Mouse (Mus musculus): Measurements from ENCODE around the gene Ptch2. TPM values are rescaled to one million over a fixed set of nuclear protein-coding genes. Genes with fewer than 3 reads are reported as not detected.

Gene Ptch2
- total and polyA plus RNA-seq, 3 experiments: 0.33 TPM; not detected in 2

DNA sequence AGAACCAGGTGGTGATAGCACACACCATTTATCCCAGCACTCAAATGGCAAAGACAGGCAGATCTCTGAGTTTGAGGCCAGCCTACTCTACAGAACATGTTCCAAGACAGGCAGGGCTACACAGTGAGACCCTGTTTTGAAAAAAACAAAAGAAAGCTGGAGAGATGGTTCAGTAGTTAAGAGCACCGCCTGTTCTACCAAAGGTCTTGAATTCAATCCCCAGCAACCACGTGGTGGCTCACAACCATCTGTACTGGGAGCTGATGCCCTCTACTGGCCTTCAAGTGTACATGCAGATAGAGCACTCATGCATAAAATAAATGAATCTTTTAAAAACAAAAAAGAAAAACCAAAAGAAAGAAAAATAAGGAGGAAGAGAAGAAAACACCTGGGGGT lies 43.3 kb downstream of the Ptch2 start (continued):
- TF ChIP-seq RAD21 (IDR thresholded peaks at IDR 0.05; ENCODE audit: low read depth, low read length) (peak; percentile 79), POLR2AphosphoS2 (IDR thresholded peaks at IDR 0.05; ENCODE audit: low read length) (no peak), POLR2A (IDR thresholded peaks at IDR 0.05; ENCODE audit: control insufficient read depth in 1 of 2, insufficient read depth in 1 of 2, low read depth in 1 of 2, low read length in 2 of 2, poor library complexity in 1 of 2) (peak in 1 of 2 experiments; percentile 51; a peak in 1 of 4 replicates)

DNA sequence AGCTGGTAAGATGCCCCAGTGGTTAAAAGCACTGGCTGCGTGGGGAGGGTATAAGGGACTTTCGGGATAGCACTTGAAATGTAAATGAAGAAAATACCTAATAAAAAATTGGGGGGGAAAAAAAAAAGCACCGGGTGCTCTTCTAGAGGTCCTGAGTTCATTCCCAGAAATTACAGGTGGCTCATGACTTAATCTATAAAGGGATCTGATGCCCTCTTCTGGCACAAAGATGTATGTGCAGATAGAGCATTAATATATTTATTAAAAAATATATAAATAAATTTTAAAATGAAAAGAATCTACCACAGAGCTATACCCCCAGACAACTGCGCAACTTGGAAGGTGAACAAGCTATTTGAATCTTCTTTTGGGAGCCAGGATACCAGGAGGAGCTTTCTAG lies 44.7 kb downstream of the Ptch2 start:
- no peaks in the 10 kb centered on the region for H3K27me3 ChIP-seq (ENCODE audit: control insufficient read depth in 1 of 2, insufficient read depth in 2 of 2, low read length in 2 of 2)
- H3K36me3 ChIP-seq (ENCODE audit: control insufficient read depth in 1 of 2, insufficient read depth in 2 of 2, low read length in 2 of 2): peaks cover 0 to 4% of the 10 kb centered on the region in 2 experiments; a peak in 2 of 4 replicates
- H3K9ac ChIP-seq (ENCODE audit: control insufficient read depth, low read depth, low read length, poor library complexity, severe bottlenecking): no peak overlapping the region
- no peaks in the 10 kb centered on the region; the same call in 1 of the 2 replicates for H3K79me2 ChIP-seq (ENCODE audit: control insufficient read depth, insufficient read depth, low read length, poor library complexity)
- peaks cover 5 to 13% of the 10 kb centered on the region in 2 experiments for H3K4me1 ChIP-seq (ENCODE audit: control insufficient read depth in 1 of 2, insufficient read depth in 2 of 2, low read length in 2 of 2)
- no peak overlapping the region for H3K4me3 ChIP-seq (ENCODE audit: control insufficient read depth in 1 of 2, insufficient read depth in 1 of 2, low read depth in 2 of 2, low read length in 2 of 2)
- no peaks in the 10 kb centered on the region for H3K9me3 ChIP-seq (replicated peaks; ENCODE audit: insufficient read depth, low read length)
- DNase-seq (ENCODE audit: low read depth, low spot score): peak; percentile 44
- no peak overlapping the region for H3K27ac ChIP-seq (ENCODE audit: control insufficient read depth, low read depth, low read length)
- TF ChIP-seq ZKSCAN1 (IDR thresholded peaks at IDR 0.05; ENCODE audit: low read depth, low read length): no peak
- TF ChIP-seq SIN3A (IDR thresholded peaks at IDR 0.05; ENCODE audit: low read length): no peak
- no peak for TF ChIP-seq MYB (IDR thresholded peaks at IDR 0.05; ENCODE audit: low read depth, low read length)
- TF ChIP-seq POLR2AphosphoS5 (IDR thresholded peaks at IDR 0.05; ENCODE audit: borderline replicate concordance, low read depth, low read length): no peak
- TF ChIP-seq TAL1 (IDR thresholded peaks at IDR 0.05; ENCODE audit: low read length): no peak
- TF ChIP-seq MEF2A (IDR thresholded peaks at IDR 0.05; ENCODE audit: extremely low read depth, insufficient replicate concordance, low read depth, low read length, poor library complexity, severe bottlenecking): no peak
- TF ChIP-seq USF2 (IDR thresholded peaks at IDR 0.05; ENCODE audit: borderline replicate concordance in 1 of 2, insufficient read depth in 1 of 2, low read depth in 1 of 2, low read length in 2 of 2): no peak
- TF ChIP-seq ZC3H11A (IDR thresholded peaks at IDR 0.05; ENCODE audit: low read depth, low read length): peak; percentile 28
- TF ChIP-seq RCOR1 (IDR thresholded peaks at IDR 0.05; ENCODE audit: low read depth, low read length): no peak
- TF ChIP-seq SMC3 (IDR thresholded peaks at IDR 0.05; ENCODE audit: low read depth, low read length): peak; percentile 35; the same call in 1 of the 2 replicates
- no peak for TF ChIP-seq ZMIZ1 (IDR thresholded peaks at IDR 0.05; ENCODE audit: low read depth, low read length)
- no peak for TF ChIP-seq POLR2AphosphoS2 (IDR thresholded peaks at IDR 0.05; ENCODE audit: low read length)
- TF ChIP-seq EP300 (IDR thresholded peaks at IDR 0.05; ENCODE audit: low read depth in 1 of 2, low read length in 2 of 2): no peak
- TF ChIP-seq UBTF (IDR thresholded peaks at IDR 0.05; ENCODE audit: borderline replicate concordance, insufficient read depth, low read depth, low read length): no peak
- TF ChIP-seq HCFC1 (IDR thresholded peaks at IDR 0.05; ENCODE audit: low read depth, low read length): no peak
- TF ChIP-seq GATA1 (IDR thresholded peaks at IDR 0.05; ENCODE audit: low read depth, low read length): no peak
- TF ChIP-seq MXI1 (IDR thresholded peaks at IDR 0.05; ENCODE audit: low read depth, low read length): no peak
- TF ChIP-seq ELF1 (IDR thresholded peaks at IDR 0.05; ENCODE audit: low read depth, low read length): no peak
- no peak for TF ChIP-seq MAX (IDR thresholded peaks at IDR 0.05; ENCODE audit: low read length)
- no peak for TF ChIP-seq ETS1 (IDR thresholded peaks at IDR 0.05; ENCODE audit: low read depth, low read length)
- no peak for TF ChIP-seq USF1 (IDR thresholded peaks at IDR 0.05; ENCODE audit: low read depth, low read length)
- TF ChIP-seq CTCF (IDR thresholded peaks at IDR 0.05 in 2 of 3, conservative IDR thresholded peaks at IDR 0.05 in 1 of 3; ENCODE audit: control insufficient read depth in 1 of 3, insufficient read depth in 1 of 3, low read depth in 2 of 3, low read length in 3 of 3, poor library complexity in 1 of 3, severe bottlenecking in 1 of 3): peak in 2 of 3 experiments; percentile 5 to 52; a peak in 3 of 6 replicates
- no peak for TF ChIP-seq NRF1 (IDR thresholded peaks at IDR 0.05; ENCODE audit: insufficient read depth, low read depth, low read length, poor library complexity, severe bottlenecking)
- no peak for TF ChIP-seq E2F4 (IDR thresholded peaks at IDR 0.05; ENCODE audit: borderline replicate concordance, low read depth, low read length)
- no peak for TF ChIP-seq TCF12 (IDR thresholded peaks at IDR 0.05; ENCODE audit: low read depth, low read length)
- no peak for TF ChIP-seq CHD1 (IDR thresholded peaks at IDR 0.05; ENCODE audit: low read depth, low read length)
- no peak for TF ChIP-seq POLR2A (IDR thresholded peaks at IDR 0.05; ENCODE audit: control insufficient read depth in 1 of 2, insufficient read depth in 1 of 2, low read depth in 1 of 2, low read length in 2 of 2, poor library complexity in 1 of 2)
- TF ChIP-seq NELFE (IDR thresholded peaks at IDR 0.05; ENCODE audit: low read depth, low read length): no peak
- TF ChIP-seq KAT2A (conservative IDR thresholded peaks at IDR 0.05; ENCODE audit: low read depth, low read length): no peak
- TF ChIP-seq JUND (IDR thresholded peaks at IDR 0.05; ENCODE audit: low read depth, low read length): no peak
- TF ChIP-seq MAZ (IDR thresholded peaks at IDR 0.05; ENCODE audit: low read depth, low read length): no peak
- peak; percentile 64 for TF ChIP-seq RAD21 (IDR thresholded peaks at IDR 0.05; ENCODE audit: low read depth, low read length)
- no peak for TF ChIP-seq MAFK (IDR thresholded peaks at IDR 0.05; ENCODE audit: borderline replicate concordance, low read depth, low read length)
- TF ChIP-seq BHLHE40 (IDR thresholded peaks at IDR 0.05; ENCODE audit: borderline replicate concordance, low read depth, low read length): no peak
- no peak for TF ChIP-seq CHD2 (IDR thresholded peaks at IDR 0.05; ENCODE audit: low read length)

All from MEL (cell line).